Mouse (Mus musculus) frontal cortex, postnatal 25 days (tissue): Measurements from ENCODE around the gene Vps37c.

Experiments
- DNase-seq, 2 experiments: peaks; one replicate each; pipeline ENCODE4 v3.0.0; 2022; ENCODE audit warnings: low spot score in 2 of 2

Vps37c gene

GRCm38 (mm10) chr19:10740641-10741440, 52.3 kb downstream of the Vps37c start:
- no peak for DNase-seq

- no peak for DNase-seq
Observed at GRCm38 (mm10) chr19:10742145-10742544, 53.6 kb downstream of the Vps37c start.

- DNase-seq: no peak
Observed at GRCm38 (mm10) chr19:10742565-10742964, 54.0 kb downstream of the Vps37c start.

- DNase-seq: no peak
Observed at GRCm38 (mm10) chr19:10747182-10747581, 58.6 kb downstream of the Vps37c start.

GRCm38 (mm10) chr19:10747718-10748117, 59.2 kb downstream of the Vps37c start:
- DNase-seq: no peak

- DNase-seq: no peak
Observed at GRCm38 (mm10) chr19:10748401-10749102, 60.0 kb downstream of the Vps37c start.

- no peak for DNase-seq
Observed at GRCm38 (mm10) chr19:10749295-10749694, 60.8 kb downstream of the Vps37c start.

GRCm38 (mm10) chr19:10750161-10750560, 61.6 kb downstream of the Vps37c start:
- DNase-seq: no peak

- DNase-seq: no peak
Observed at GRCm38 (mm10) chr19:10751607-10752006, 63.1 kb downstream of the Vps37c start.

- no peak for DNase-seq
Observed at GRCm38 (mm10) chr19:10752106-10752505, 63.6 kb downstream of the Vps37c start.

- DNase-seq: no peak
Observed at GRCm38 (mm10) chr19:10752646-10753045, 64.1 kb downstream of the Vps37c start.

- DNase-seq: no peak
Observed at GRCm38 (mm10) chr19:10757125-10757524, 68.6 kb downstream of the Vps37c start.

GRCm38 (mm10) chr19:10757526-10757925, 69.0 kb downstream of the Vps37c start:
- DNase-seq: no peak

GRCm38 (mm10) chr19:10758708-10759107, 70.2 kb downstream of the Vps37c start:
- DNase-seq: no peak

- DNase-seq: no peak
Observed at GRCm38 (mm10) chr19:10759525-10759924, 71.0 kb downstream of the Vps37c start.

GRCm38 (mm10) chr19:10759983-10760831, 71.7 kb downstream of the Vps37c start:
- no peak for DNase-seq

- no peak for DNase-seq
Observed at GRCm38 (mm10) chr19:10761794-10762415, 73.4 kb downstream of the Vps37c start.

- DNase-seq: no peak
Observed at GRCm38 (mm10) chr19:10762468-10762867, 73.9 kb downstream of the Vps37c start.

GRCm38 (mm10) chr19:10763381-10764031, 75.0 kb downstream of the Vps37c start:
- DNase-seq: no peak
